Mouse (Mus musculus) embryo, embryonic 11 days (tissue): ENCODE measurements around the gene Slc44a2.

Source experiments
- DNase-seq: peaks from one replicate; pipeline ENCODE4 v3.0.0-alpha.2; 2015

The Slc44a2 gene

GRCm38 (mm10) chr9:21335391-21335790 is 14.9 kb downstream of the Slc44a2 start:
- DNase-seq, result no peak

GRCm38 (mm10) chr9:21336491-21336890 is 16.0 kb downstream of the Slc44a2 start:
- no peak for DNase-seq

- DNase-seq, result peak; percentile 27
These were observed 17.2 kb downstream of the Slc44a2 start for GRCm38 (mm10) chr9:21337652-21338051.

GRCm38 (mm10) chr9:21340411-21340810 is 19.9 kb downstream of the Slc44a2 start:
- no peak for DNase-seq

DNA sequence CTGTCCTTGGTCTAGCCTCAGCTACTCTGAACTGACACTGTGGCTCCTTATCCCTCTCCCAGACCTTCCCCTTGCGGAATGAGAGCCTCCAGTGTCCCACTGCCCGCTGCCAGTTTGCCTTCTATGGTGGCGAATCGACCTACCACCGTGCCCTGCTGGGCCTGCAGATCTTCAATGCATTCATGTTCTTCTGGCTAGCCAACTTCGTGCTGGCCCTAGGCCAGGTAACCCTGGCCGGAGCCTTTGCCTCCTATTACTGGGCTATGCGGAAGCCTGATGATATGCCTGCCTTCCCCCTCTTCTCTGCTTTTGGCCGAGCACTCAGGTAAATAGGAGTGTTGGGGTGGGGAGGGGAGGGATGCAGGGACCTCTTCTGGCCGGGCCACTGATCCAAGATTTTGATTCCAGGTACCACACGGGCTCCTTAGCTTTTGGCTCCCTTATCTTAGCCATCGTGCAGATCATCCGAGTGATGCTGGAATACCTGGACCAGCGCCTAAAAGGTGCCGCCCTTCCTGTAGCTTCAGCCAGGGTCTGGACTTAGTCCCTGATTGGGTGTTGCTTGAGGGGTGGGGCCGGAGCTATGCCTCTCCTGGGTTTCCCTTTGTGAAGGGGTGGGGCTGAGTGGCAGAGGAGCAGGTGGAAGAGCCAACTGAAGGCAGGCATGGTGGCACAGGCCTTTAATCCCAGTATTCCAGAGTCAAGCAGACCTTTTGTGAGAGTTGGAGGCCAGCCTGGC is 26.3 kb downstream of the Slc44a2 start:
- DNase-seq, result no peak

DNA sequence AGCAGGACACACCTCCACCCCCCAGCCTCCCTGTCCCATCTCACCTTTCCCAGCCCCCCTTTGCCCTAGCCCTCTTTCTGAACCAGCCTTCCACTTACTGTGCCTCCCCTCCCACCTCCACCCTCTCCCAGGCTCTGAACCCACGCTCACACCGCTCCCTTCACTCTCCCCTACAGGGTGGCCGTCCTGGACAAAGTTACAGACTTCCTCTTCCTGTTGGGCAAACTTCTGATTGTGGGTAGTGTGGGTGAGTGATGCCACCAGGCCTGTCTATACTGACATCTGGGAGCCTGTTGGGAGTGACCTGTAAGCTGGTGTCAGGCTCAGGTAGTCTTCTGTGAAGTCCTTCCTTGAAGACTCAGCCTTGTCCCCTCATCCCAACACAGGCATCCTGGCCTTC is 27.7 kb downstream of the Slc44a2 start:
- no peak for DNase-seq

DNA sequence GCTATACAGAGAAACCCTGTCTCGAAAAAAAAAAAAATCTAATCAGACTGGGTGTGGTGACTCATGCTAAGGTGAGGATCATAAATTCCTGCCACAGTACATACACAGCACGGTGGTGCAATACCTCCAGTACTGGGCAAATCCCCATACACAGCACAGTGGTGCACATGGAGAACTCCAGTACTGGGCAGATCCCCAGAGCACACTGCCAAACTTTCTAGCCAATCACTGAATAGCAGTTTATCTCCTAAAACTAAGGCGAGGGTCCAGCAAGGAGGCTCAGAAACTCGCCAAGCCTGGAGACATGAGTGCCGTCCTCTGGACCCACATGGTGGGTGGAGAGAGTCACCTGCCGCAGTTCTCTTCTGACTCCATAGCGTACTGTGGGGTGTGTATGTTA is 30.7 kb downstream of the Slc44a2 start:
- no peak for DNase-seq

- no peak for DNase-seq
These were observed 31.3 kb downstream of the Slc44a2 start for GRCm38 (mm10) chr9:21351702-21352377.

DNA sequence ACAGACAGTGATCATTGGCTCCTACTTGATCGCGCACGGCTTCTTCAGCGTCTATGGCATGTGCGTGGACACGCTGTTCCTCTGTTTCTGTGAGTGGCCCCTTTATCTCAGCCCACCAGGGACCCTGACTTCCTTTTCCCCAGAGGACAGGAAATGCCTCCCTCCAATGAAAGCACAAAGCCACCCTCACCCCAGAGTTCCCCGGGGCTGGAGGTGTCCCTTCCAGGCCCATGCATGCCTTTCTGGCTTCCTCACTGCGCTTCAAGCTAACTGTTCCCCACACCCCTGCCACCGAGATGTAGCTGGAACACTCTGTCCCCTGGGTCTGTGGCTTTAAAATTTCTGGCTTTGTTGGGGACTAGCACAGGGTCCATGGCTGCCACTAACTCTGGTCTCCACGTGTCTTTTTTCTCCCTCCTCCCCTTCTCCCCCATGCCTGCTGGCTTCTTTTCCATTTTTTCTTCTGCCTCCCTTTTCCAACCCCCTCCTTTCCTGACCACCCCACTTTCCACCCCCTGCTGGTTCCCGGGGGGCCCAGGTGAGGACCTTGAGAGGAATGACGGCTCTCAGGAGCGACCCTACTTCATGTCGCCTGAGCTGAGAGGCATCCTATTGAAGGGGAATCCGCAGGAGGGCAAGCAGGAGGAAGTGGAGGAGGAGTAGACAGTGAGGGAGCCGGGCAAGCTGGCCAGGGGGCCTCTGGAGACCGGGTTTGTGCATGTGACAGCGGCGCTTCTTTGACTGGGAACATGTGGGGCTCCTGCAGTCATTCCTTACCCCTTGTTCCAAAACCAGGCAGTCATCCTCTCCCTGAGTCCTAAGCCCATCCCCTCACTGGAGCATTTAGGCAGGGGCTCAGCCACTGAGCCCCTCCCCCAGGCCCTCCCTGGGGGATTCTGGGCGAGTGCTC is 32.2 kb downstream of the Slc44a2 start:
- DNase-seq, result peak; percentile 26

GRCm38 (mm10) chr9:21353373-21353686 is 32.8 kb downstream of the Slc44a2 start:
- DNase-seq, result no peak

- DNase-seq, result no peak
These were observed 34.3 kb downstream of the Slc44a2 start for GRCm38 (mm10) chr9:21354796-21355195.

DNA sequence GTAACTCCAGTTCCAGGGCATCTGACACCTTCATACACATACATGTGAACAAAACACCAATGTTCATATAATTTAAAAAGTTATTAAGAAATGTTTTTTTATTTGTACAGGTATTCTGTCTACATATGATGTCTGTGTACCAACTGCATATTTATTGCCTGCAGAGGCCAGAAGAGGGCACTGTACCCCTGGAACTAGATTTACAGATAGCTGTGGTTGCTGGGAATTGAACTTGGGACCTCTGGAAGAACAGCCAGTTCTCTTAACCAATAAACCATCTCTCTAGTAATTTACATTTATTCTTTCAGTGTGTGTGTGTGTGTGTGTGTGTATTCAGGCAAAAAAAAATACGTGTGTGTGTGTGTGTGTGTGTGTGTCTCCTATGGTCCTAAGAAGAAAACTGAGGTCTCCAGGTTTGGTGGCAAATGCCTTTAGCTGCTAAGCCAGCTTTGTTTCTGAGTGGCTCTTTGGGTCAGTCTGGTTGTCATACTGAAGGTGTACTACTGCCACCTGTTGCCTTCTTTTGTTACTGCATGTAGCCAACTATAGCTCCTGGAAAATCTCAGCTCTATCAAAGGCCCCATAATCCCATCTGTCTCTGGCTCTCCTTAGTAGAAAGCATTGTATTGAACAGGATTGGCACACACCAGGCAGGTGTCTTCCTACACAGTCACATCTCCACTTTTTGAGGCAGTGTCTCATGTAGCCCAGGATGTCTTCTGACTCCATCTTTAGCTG is 36.7 kb downstream of the Slc44a2 start:
- DNase-seq, result peak; percentile 86

- peak; percentile 59 for DNase-seq
These were observed 46.2 kb downstream of the Slc44a2 start for GRCm38 (mm10) chr9:21366541-21367220.

DNA sequence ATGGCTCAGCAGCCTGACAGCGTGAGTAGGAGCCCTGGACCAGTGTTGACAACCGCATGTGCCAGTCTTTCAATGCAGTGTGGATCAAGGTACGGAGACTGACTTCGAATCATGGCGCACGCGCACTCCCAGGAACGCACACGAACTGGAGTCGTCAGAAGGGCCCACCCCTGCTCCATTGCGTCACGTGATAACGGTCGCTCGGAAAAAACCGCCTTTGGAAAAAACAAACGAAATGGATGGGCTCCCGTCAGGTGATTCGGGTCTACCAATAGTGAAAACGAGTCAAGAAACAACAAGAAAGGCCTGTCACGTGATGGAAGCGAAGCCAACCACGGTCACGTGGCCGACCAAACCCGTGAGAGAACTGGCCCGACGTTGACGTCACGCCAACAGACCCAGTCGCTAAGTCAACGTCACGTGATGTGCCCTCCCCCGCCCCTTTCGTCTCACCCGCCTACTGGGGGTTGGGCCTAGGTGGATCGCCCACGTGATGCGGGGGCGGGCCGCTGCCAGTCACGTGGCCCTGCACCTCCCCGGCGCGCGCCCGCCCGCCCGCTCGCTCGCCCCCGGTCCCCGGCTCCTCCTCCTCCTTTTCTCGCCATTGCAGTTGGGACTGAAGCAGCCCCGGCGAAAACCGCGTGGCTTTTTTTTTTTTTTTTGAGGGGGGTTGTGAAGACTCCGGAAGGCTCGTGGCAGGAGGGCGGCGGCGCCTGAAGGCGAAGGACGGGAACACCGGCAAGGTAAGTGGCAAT is 47.0 kb downstream of the Slc44a2 start, which contains the start of gene Ilf3:
Gene Ilf3, plus strand, starts transcription at position 515 of the 755 bp plus-strand sequence.
- DNase-seq, result peak; percentile 100

GRCm38 (mm10) chr9:21368131-21368584 is 47.7 kb downstream of the Slc44a2 start:
- peak; percentile 90 for DNase-seq

DNA sequence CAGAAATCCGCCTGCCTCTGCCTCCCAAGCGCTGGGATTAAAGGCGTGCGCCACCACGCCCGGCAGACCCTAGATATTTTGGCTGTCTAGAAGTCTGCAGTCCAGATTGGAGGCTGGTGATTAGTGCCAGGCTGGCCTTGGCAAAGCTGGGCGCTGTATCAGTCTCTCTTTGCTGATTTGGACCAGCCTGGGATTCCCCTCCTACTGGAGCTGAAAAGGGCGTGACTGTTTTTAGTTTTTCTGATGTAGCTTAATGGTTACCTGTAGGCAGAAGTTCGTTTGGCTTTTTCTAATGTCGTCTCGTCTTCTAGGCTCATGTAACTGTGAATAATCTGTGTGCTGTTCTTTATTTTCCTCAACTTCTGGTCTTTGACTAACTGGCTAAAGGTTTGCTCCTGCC is 48.6 kb downstream of the Slc44a2 start:
- no peak for DNase-seq

DNA sequence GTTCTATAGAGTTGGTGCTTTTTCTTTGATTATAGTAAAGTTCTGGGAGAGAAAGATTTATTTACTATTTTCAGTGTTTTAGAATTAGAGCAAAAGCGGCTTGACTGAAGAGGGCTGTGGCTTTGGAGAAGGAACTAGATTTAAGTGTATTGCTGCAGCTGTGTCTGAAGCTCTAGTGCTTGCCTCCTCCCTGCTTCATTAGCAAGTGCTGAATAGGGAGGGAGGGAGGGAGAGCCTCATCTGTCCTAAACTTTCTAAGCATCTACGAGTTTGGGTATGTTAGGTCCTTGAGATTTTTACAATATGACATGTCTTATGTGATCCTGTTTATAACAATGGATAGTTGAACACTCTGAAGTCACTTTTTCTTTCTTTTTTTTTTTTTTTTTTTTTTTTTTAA is 50.4 kb downstream of the Slc44a2 start:
- no peak for DNase-seq

- DNase-seq, result no peak
These were observed 52.0 kb downstream of the Slc44a2 start for GRCm38 (mm10) chr9:21372508-21372907.

DNA sequence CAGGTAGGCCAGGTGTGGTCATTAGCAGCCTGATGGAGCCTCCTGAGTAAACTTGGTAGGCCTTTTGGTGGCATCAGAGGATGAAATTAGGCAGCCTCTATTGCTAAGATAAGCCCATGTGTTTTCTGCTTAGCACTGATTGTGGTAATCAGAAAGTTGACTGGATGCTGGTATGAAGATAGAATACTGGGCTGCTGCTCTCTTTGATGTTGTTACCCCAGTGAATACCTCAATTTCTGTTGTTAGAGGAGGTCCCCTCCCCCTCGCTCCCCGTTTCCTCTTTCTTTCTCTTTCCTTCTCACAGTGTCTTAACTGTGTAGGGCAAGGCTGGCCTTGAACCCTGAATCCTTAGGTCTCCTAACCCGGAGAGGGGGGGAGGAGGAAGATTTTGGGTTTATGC is 58.7 kb downstream of the Slc44a2 start:
- DNase-seq, result no peak

- no peak for DNase-seq
These were observed 60.4 kb downstream of the Slc44a2 start for GRCm38 (mm10) chr9:21380868-21381267.

- no peak for DNase-seq
These were observed 63.5 kb downstream of the Slc44a2 start for GRCm38 (mm10) chr9:21383966-21384365.
